Mouse (Mus musculus): Measurements from ENCODE around the gene Zfp541.
A peak's percentile ranks its signal among the peaks of the same experiment; 100 is the strongest.

The Zfp541 gene

DNA sequence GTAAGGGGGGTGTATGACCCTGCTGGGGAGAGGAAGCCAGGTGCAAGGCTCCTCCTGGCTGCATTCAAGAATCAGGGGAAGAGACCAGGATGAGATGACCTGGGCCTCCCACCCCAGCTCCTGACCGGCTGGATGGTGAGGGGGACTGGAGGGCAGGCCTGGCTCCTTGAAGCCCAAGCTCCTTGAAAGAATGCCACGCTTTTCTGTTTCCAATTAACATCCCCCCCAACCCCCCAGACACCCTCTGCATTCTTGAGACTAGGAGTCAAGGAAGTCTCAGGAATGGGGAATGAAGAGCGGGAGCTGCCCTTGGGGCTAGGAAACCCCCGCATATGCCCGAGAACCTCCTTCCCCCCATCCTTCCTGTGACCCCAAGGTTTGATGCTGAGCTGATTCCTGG is 17.1 kb upstream of the Zfp541 start:
- DNase-seq (ENCODE audit: low spot score): no peak

DNA sequence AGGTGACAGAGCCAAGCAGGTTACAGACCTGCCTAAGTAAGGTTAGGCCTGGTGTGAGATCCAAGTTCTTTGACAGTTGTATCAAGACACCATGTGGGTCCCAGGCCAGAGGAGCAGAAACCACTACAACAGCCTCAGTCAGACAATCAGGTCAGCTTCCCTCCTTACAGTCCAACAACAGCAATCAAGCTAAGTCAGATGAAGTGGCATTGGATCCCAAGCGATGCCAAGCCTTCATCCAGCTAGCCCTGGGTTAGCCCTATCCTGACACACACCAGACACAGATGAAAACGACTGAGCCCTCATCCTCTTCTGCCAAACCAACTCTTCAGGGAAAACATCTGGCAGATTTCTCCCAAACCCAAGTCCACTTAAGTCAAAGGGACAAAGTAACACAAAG is 16.1 kb upstream of the Zfp541 start:
- no peak for DNase-seq (ENCODE audit: low spot score)

DNA sequence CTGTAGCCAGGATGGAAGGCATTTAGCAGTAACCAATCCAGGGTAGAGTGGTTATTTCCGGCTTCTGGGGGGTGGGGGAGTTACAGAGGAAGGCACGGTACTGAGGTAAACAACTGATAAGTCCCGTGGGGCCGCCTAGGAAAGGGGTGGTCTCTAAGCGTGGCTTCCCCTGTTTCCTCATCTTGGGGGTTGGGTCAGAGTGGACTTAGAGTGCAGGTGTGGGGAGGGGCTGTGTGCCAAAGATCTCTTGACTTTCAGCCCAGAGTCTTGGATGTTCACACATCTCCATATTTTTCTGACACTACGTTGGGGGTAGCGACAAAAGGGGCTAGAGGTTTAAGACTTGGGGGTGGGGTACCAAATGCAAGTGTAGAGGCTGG is 15.5 kb upstream of the Zfp541 start:
- DNase-seq (ENCODE audit: low spot score): peak; percentile 41

GRCm38 (mm10) chr7:16046481-16047337 is 14.9 kb upstream of the Zfp541 start:
- DNase-seq (ENCODE audit: low spot score): peak; percentile 49

DNA sequence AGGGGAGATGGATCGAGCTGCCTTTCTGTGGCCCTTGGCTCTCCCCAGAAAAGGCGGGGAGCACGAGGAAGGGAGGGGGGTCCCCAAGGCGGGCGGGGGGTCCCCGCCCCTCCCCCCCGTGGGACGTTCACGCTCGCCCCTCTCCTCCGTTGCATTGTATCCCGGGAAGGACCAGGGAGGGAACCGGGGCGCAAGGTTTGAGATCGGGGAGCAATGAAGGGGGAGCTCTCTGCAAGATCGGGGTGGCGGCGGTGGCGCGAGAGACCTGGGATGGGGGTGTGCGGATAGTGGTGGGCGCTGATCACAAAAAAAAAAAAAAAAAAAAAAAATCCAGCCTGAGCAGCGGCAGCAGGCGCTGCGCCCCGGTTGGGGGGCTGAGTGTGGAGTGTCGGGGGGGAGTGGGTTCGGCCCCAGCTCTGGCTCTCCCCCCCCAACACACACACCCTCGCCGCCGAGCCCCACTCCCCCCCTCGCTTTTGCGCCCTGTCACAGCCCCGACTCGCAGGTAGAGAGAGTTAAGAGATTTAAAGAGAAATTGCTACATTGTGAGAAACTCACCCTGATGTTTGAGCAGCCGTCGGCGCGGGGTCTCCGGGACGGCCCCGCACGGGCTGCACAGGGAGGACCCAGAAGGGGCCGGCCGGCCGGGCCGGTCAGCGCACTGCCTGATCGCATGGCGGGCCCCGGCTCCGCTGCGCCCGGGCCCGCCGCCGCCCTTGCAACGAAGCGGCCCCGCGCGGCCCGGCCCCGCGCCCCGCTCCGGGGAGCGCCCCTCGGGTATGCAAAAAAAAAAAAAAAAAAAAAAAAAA is 14.1 kb upstream of the Zfp541 start, which contains the start of gene Bicra:
Gene Bicra (minus strand): TSS at position 584 of the 809 bp plus-strand sequence.
- DNase-seq (ENCODE audit: low spot score): peak; percentile 76

- DNase-seq (ENCODE audit: low spot score): peak; percentile 99
Measured at GRCm38 (mm10) chr7:16048164-16048564, 13.4 kb upstream of the Zfp541 start.

DNA sequence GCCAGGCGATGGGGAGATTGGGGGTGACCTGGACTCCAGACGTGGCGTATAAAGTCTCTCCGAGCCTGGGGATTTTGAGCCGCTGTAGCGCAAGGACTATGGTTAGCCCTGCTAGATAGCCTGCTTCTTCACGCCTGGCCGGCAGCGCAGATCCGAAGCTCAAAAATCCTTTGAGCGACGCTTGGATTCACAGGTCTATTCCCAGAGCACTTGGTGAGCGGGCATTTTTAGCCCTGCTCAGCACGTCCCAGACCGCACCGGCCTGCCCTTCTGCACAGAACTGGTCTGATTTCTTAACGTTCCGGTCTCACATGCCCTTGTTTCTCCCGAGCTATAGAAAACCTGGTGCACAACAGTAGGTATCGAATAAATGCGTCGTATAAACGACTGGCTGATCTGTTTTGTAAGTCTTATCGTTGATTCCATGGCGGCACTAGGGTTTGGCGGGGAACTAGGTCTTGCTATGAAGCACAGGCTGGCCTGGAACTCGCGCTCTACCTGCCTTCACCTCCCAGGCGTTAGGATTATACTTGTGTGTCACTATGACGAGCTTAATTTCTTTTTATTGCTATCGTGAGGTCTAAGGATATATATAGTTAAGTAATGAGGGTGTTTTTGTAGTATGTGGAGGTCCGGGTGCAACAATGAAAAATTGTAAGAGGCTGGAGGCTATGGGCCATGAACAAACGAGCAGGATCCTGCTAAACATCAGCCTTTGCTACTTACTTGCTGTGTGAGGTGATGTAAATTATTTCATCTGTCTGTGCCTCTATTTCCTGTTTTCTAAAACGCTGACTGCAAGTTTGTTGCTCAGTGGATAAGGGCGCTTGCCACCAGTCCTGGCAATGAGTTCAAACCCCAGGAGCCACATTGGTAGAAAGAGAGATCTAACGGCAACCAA is 12.7 kb upstream of the Zfp541 start:
- peak; percentile 45 for DNase-seq (ENCODE audit: low spot score)

GRCm38 (mm10) chr7:16049576-16049915 is 12.1 kb upstream of the Zfp541 start:
- DNase-seq (ENCODE audit: low spot score): no peak

DNA sequence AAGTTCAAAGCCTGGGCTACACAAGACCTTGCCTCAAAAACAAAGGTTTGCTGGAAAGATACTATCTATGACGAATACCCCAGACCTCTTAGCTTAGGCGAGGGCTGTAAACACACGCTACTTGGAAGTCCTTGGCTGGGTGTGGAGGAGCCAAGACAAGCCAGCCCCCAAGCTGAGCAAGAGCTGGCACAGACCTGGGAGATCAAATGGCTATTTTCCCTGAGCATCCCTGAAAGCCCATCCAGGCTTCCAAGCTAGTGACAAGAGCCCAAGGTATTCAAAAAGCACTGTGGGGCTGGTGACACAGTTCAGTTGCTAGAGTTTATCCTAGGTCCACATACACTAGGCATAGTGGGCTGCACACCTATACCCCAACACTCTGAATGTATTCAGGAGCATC is 11.0 kb upstream of the Zfp541 start:
- DNase-seq (ENCODE audit: low spot score): no peak

- DNase-seq (ENCODE audit: low spot score): peak; percentile 87
Measured at GRCm38 (mm10) chr7:16051883-16052595, 9.6 kb upstream of the Zfp541 start.

DNA sequence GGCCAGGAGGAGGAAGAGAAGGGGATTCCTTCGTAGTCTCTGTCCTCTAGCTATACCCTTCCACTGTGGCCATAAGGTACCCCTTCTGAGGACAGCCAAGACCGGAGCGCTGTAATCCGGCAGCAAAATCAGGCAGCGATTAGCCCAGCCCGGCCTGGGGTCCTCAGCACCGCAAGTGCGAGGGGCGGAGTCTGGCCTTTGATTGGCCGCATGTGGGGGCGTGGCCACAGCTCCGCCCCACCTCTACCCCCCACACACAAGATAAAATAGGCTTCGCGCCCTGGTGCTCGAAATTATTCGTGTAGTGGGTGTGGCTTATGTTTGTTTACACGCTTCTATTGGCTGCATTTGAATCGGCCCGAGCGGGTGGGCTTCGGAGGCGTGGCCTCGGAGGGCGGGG is 8.9 kb upstream of the Zfp541 start:
- DNase-seq (ENCODE audit: low spot score): peak; percentile 96

DNA sequence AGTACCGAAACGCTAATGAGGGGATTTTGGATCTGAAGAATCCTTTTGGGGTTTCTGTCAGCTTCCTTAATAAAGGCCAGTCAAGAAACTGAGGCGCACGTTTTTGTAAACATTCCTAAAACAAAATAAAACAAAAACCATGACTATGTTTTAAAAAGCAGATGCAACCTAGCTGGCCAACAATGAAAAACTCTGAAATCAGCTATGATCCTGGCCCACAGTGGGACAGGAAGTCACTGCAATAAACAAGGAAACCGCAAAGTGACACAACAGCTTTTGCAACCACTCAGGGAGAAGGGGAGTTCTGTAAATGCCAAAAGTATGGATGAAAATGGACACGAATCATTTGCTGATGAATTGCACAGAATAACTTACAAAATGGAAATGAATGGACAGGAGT is 8.5 kb upstream of the Zfp541 start:
- DNase-seq (ENCODE audit: low spot score): no peak

DNA sequence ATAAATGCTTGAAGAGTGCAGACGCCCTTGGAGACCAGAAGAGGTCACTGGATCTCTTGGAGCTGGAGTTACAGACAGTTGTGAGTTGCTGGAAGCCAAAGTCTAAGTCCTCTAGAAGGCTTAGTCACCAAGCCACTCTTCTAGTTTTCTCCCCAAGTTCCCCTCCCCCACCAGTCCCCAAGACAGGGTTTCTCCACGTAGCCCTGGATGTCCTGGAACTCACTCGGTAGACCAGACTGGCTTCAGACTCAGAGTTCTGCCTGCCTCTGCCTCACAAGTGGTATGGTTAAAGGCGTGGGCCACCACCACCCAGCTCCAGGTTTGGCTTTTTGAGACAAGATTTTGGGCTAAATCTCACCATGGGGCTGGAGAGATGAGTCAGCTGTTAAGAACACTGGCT is 6.6 kb upstream of the Zfp541 start:
- no peak for DNase-seq (ENCODE audit: low spot score)

DNA sequence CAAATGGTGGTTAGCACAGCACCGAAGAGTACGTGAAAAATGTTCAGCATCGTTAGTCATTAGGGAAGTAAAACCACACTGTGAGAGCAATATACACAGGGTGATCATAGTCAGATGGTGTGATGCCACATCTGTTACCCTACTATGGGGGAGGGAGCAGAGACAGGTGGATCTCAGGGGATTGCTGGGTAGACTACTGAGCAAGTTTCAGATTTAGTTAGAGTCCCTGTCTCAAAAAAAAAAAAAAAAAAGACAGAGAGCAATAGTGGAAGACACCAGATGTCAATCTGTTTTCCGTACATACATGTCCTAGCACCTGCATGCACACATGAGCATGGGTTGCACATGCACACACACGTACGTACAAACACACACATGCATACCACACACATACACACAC is 5.9 kb upstream of the Zfp541 start:
- DNase-seq (ENCODE audit: low spot score): no peak

DNA sequence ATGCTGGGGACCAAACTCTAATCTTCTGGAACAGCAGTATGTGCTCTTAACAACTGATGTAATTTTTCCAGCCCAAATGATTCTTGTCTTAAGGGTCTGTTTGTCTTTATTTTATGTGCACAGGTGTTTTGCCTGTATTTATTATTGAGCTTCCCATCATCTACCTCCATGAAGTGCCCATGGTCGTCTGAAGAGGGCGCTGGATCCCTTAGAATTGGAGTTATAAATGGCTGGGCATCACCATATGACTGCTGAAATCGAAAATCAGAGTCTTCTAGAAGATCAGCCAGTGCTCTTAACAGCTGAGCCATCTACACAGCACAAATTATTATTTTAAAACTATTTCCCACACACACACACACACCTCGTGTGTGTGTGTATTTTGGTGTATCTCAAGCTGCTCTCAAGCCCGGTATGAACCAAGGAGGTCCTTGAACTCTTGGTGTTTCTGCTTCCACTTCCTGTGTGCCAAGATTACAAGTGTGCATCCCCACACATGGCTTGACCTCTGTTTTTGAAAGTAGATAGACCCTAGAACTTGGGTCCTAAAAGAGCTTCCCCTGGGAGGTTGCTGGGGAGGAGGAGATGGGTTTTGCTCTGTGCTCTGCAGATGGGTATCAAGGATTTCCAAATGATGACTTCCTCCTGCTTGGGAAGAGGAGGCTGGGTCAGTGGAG is 5.0 kb upstream of the Zfp541 start:
- peak; percentile 31 for DNase-seq (ENCODE audit: low spot score)

- DNase-seq (ENCODE audit: low spot score): no peak
Measured at GRCm38 (mm10) chr7:16057136-16057534, 4.5 kb upstream of the Zfp541 start.

- no peak for DNase-seq (ENCODE audit: low spot score)
Measured at GRCm38 (mm10) chr7:16062099-16062420, 446 bp downstream of the Zfp541 start.

DNA sequence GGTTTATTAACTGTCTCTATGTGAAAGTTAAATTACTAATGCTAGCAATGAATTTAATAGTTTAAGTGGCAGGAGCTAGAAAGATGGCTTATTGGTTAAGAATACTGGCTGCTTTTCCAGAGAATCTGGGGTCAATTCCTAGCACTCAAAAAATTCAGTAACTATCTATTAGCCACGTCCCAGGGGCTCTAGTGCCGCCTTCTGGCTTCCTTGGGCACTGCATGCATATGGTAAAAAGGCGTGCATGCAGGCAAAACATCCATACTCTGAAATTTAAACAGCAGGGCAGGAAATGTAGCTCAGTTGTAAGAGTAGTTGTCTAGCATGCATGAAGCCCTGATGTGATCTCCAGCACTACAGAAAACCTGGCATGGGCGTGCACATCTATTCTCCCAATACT is 1.9 kb downstream of the Zfp541 start:
- no peak for DNase-seq (ENCODE audit: low spot score)

- no peak for DNase-seq (ENCODE audit: low spot score)
Measured at GRCm38 (mm10) chr7:16070846-16071245, 9.2 kb downstream of the Zfp541 start.

- DNase-seq (ENCODE audit: low spot score): no peak
Measured at GRCm38 (mm10) chr7:16071906-16072305, 10.3 kb downstream of the Zfp541 start.

- no peak for DNase-seq (ENCODE audit: low spot score)
Measured at GRCm38 (mm10) chr7:16079947-16080346, 18.3 kb downstream of the Zfp541 start.

Data from c-Kit-positive CD71-positive TER-119-positive erythroid progenitor cells, embryonic 14.5 days (primary cell).